Mouse (Mus musculus): Measurements from ENCODE around the gene Ptx3. TPM values are rescaled to one million over a fixed set of nuclear protein-coding genes. Genes with fewer than 3 reads are reported as not detected.
A peak's percentile ranks its signal among the peaks of the same experiment; 100 is the strongest.
"Not testable (repeated sequence)": the region's sequence is repeated elsewhere in the genome, so short reads cannot be mapped to it uniquely, and the experiment has no call there.

Ptx3 gene
- polyA plus RNA-seq, 1 experiment: not detected

DNA sequence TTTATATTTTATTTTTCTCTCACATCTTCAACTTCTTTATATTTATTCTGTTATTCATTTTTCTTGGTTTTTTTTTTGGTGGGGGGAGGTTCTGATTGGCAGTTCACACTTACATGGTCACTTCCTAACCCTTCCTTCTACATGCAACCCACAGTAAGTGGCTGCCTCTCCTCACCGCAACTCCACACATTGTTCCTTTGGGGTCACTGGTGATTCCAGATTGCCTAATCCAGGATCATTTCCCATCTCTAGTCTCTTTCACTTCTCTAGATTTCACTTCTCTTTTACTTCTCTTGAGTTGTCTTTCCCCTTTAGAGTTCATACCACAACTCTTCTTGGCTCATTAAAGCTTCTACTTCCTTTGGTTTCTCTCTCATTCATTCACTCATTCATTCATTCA lies 6.2 kb upstream of the Ptx3 start:
- no peak overlapping the region for H3K9ac ChIP-seq (ENCODE audit: low read depth, poor library complexity, severe bottlenecking)
- no peak overlapping the region for H3K4me3 ChIP-seq (ENCODE audit: low read depth, low read length)
- H3K9me3 ChIP-seq (replicated peaks; ENCODE audit: control insufficient read depth, insufficient read depth, low read length, poor library complexity, severe bottlenecking): no peaks in the 10 kb centered on the region
- H3K36me3 ChIP-seq (ENCODE audit: control insufficient read depth, insufficient read depth, low read length, poor library complexity, severe bottlenecking): no peaks in the 10 kb centered on the region
- no peaks in the 10 kb centered on the region for H3K4me1 ChIP-seq (ENCODE audit: control insufficient read depth, insufficient read depth, low read length)
- H3K27ac ChIP-seq (ENCODE audit: insufficient read depth, low read length): no peak overlapping the region
- no peaks in the 10 kb centered on the region; the same call in 1 of the 2 replicates for H3K27me3 ChIP-seq (ENCODE audit: control insufficient read depth, insufficient read depth, low read length, poor library complexity, severe bottlenecking)
- TF ChIP-seq POLR2A (IDR thresholded peaks at IDR 0.05; ENCODE audit: insufficient read depth, low read length): no peak
- TF ChIP-seq CTCF (IDR thresholded peaks at IDR 0.05; ENCODE audit: low read depth, low read length): no peak
- TF ChIP-seq EP300 (IDR thresholded peaks at IDR 0.05; ENCODE audit: insufficient read depth, low read depth, low read length): no peak

- TF ChIP-seq POLR2A (IDR thresholded peaks at IDR 0.05; ENCODE audit: insufficient read depth, low read length) (no peak), CTCF (IDR thresholded peaks at IDR 0.05; ENCODE audit: low read depth, low read length) (no peak), EP300 (IDR thresholded peaks at IDR 0.05; ENCODE audit: insufficient read depth, low read depth, low read length) (no peak)
- Histone ChIP-seq H3K4me3 (ENCODE audit: low read depth, low read length) (no peak overlapping the region), H3K9me3 (replicated peaks; ENCODE audit: control insufficient read depth, insufficient read depth, low read length, poor library complexity, severe bottlenecking) (no peaks in the 10 kb centered on the region), H3K9ac (ENCODE audit: low read depth, poor library complexity, severe bottlenecking) (no peak overlapping the region), H3K27me3 (ENCODE audit: control insufficient read depth, insufficient read depth, low read length, poor library complexity, severe bottlenecking) (peaks cover 4% of the 10 kb centered on the region), H3K4me1 (ENCODE audit: control insufficient read depth, insufficient read depth, low read length) (no peaks in the 10 kb centered on the region), H3K36me3 (ENCODE audit: control insufficient read depth, insufficient read depth, low read length, poor library complexity, severe bottlenecking) (no peaks in the 10 kb centered on the region), H3K27ac (ENCODE audit: insufficient read depth, low read length) (no peak overlapping the region)
Observed at GRCm38 (mm10) chr3:66215759-66216158, 4.0 kb upstream of the Ptx3 start.

DNA sequence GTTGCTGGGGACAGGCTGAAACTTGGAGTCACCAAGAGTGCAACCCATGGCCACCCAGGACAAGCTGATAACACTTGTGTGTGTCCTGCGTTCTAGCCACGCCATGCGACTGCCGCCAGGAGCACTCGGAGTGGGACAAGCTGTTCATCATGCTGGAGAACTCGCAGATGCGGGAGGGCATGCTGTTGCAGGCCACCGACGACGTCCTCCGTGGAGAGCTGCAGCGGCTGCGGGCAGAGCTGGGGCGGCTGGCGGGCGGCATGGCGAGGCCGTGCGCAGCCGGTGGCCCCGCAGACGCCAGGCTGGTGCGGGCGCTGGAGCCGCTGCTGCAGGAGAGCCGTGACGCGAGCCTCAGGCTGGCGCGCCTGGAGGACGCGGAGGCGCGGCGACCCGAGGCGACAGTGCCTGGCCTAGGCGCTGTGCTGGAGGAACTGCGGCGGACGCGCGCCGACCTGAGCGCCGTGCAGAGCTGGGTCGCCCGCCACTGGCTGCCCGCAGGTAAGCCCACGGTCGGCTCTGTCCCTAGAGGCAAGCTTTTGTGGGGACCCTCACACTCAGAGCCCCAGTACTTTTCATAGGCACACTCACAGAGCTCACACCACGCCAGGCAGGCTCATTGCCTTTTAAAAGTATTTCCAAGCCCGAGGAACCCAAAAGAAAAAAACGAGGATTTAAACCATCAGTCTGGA lies 988 bp downstream of the Ptx3 start:
- Histone ChIP-seq H3K27me3 (ENCODE audit: control insufficient read depth, insufficient read depth, low read length, poor library complexity, severe bottlenecking) (peaks cover 4% of the 10 kb centered on the region), H3K36me3 (ENCODE audit: control insufficient read depth, insufficient read depth, low read length, poor library complexity, severe bottlenecking) (no peaks in the 10 kb centered on the region), H3K9me3 (replicated peaks; ENCODE audit: control insufficient read depth, insufficient read depth, low read length, poor library complexity, severe bottlenecking) (no peaks in the 10 kb centered on the region), H3K4me3 (ENCODE audit: low read depth, low read length) (peak overlapping the region; percentile 36), H3K4me1 (ENCODE audit: control insufficient read depth, insufficient read depth, low read length) (no peaks in the 10 kb centered on the region), H3K9ac (ENCODE audit: low read depth, poor library complexity, severe bottlenecking) (0 out of 2 replicates have a peak overlapping the region, but pooled peaks have one; percentile 0), H3K27ac (ENCODE audit: insufficient read depth, low read length) (no peak overlapping the region)
- TF ChIP-seq CTCF (IDR thresholded peaks at IDR 0.05; ENCODE audit: low read depth, low read length): no peak
- TF ChIP-seq POLR2A (IDR thresholded peaks at IDR 0.05; ENCODE audit: insufficient read depth, low read length): no peak
- TF ChIP-seq EP300 (IDR thresholded peaks at IDR 0.05; ENCODE audit: insufficient read depth, low read depth, low read length): no peak

- H3K36me3 ChIP-seq (ENCODE audit: control insufficient read depth, insufficient read depth, low read length, poor library complexity, severe bottlenecking): no peaks in the 10 kb centered on the region
- no peak overlapping the region for H3K27ac ChIP-seq (ENCODE audit: insufficient read depth, low read length)
- no peaks in the 10 kb centered on the region for H3K4me1 ChIP-seq (ENCODE audit: control insufficient read depth, insufficient read depth, low read length)
- H3K27me3 ChIP-seq (ENCODE audit: control insufficient read depth, insufficient read depth, low read length, poor library complexity, severe bottlenecking): peaks cover 4% of the 10 kb centered on the region
- peak overlapping the region; percentile 36 for H3K4me3 ChIP-seq (ENCODE audit: low read depth, low read length)
- H3K9ac ChIP-seq (ENCODE audit: low read depth, poor library complexity, severe bottlenecking): no peak overlapping the region
- no peaks in the 10 kb centered on the region for H3K9me3 ChIP-seq (replicated peaks; ENCODE audit: control insufficient read depth, insufficient read depth, low read length, poor library complexity, severe bottlenecking)
- TF ChIP-seq CTCF (IDR thresholded peaks at IDR 0.05; ENCODE audit: low read depth, low read length) (no peak), POLR2A (IDR thresholded peaks at IDR 0.05; ENCODE audit: insufficient read depth, low read length) (no peak), EP300 (IDR thresholded peaks at IDR 0.05; ENCODE audit: insufficient read depth, low read depth, low read length) (no peak)
Observed at GRCm38 (mm10) chr3:66221243-66221611, 1.5 kb downstream of the Ptx3 start.

- no peaks in the 10 kb centered on the region for H3K9me3 ChIP-seq (replicated peaks; ENCODE audit: control insufficient read depth, insufficient read depth, low read length, poor library complexity, severe bottlenecking)
- H3K36me3 ChIP-seq (ENCODE audit: control insufficient read depth, insufficient read depth, low read length, poor library complexity, severe bottlenecking): no peaks in the 10 kb centered on the region
- no peak overlapping the region for H3K9ac ChIP-seq (ENCODE audit: low read depth, poor library complexity, severe bottlenecking)
- H3K27ac ChIP-seq (ENCODE audit: insufficient read depth, low read length): no peak overlapping the region
- TF ChIP-seq POLR2A (IDR thresholded peaks at IDR 0.05; ENCODE audit: insufficient read depth, low read length): no peak
- TF ChIP-seq CTCF (IDR thresholded peaks at IDR 0.05; ENCODE audit: low read depth, low read length): no peak
- no peak for TF ChIP-seq EP300 (IDR thresholded peaks at IDR 0.05; ENCODE audit: insufficient read depth, low read depth, low read length)
- no peaks in the 10 kb centered on the region for H3K27me3 ChIP-seq (ENCODE audit: control insufficient read depth, insufficient read depth, low read length, poor library complexity, severe bottlenecking)
- H3K4me3 ChIP-seq (ENCODE audit: low read depth, low read length): no peak overlapping the region
- no peaks in the 10 kb centered on the region for H3K4me1 ChIP-seq (ENCODE audit: control insufficient read depth, insufficient read depth, low read length)
Observed at GRCm38 (mm10) chr3:66224931-66225537, 5.3 kb downstream of the Ptx3 start.

DNA sequence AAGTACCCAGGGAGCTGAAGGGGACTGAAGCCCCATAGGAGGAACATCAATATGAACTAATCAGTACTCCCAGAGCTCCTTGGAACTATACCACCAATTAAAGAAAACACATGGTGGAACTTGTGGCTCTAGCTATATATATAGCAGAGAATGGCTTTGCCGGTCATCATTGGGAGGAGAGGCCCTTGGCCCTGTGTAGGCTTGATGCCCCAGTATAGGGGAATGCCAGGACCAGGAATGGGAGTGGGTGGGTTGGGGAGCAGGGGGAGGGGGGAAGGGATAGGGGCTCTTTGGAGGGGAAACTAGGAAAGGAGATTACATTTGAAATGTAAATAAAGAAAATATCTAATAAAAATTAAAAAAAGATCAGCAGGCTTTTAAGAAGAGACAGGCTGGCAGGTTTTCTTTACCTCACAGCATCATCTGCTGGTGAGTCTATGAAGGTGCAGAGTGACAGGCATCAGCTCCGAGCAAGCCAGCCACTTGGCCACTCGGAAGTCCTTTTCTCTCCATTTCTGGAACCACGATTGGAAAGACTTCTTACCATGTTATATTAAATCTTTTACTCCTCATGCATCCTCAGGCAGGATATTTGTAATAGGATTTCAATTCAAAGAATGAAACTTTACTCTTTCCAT lies 16.6 kb downstream of the Ptx3 start:
- H3K4me1 ChIP-seq (ENCODE audit: control insufficient read depth, insufficient read depth, low read length); H3K27ac ChIP-seq (ENCODE audit: insufficient read depth, low read length); H3K9me3 ChIP-seq (replicated peaks; ENCODE audit: control insufficient read depth, insufficient read depth, low read length, poor library complexity, severe bottlenecking); H3K9ac ChIP-seq (ENCODE audit: low read depth, poor library complexity, severe bottlenecking); H3K4me3 ChIP-seq (ENCODE audit: low read depth, low read length); H3K27me3 ChIP-seq (ENCODE audit: control insufficient read depth, insufficient read depth, low read length, poor library complexity, severe bottlenecking); H3K36me3 ChIP-seq (ENCODE audit: control insufficient read depth, insufficient read depth, low read length, poor library complexity, severe bottlenecking): not testable (repeated sequence)
- peak; percentile 43 for TF ChIP-seq CTCF (IDR thresholded peaks at IDR 0.05; ENCODE audit: low read depth, low read length)

Measured in ES-Bruce4 (cell line).